Mouse (Mus musculus) ES-E14 (cell line): Measurements from ENCODE around the gene Dnajb14. TPM values are rescaled to one million over a fixed set of nuclear protein-coding genes. Genes with fewer than 3 reads are reported as not detected.
A peak's percentile ranks its signal among the peaks of the same experiment; 100 is the strongest.

Experiments
- DNase-seq: peaks from one replicate; pipeline ENCODE4 v3.0.0-alpha.2; 2013; ENCODE audit warnings: low read depth, low spot score
- H3K27ac ChIP-seq: 2 replicates; pipeline ENCODE4 v1.5.1; 2012; ENCODE audit warnings: low read depth, mild to moderate bottlenecking, low read length, moderate library complexity, mixed read lengths; ENCODE audit not compliant: poor library complexity, insufficient read depth, severe bottlenecking
- H3K36me3 ChIP-seq: 2 replicates; pipeline ENCODE4 v1.6.1; 2012; ENCODE audit warnings: mild to moderate bottlenecking, low read length, moderate library complexity, mixed read lengths; ENCODE audit not compliant: control insufficient read depth, poor library complexity, insufficient read depth, severe bottlenecking
- H3K4me1 ChIP-seq, 2 experiments: fragments of 150-350 bp in 1 of 2; sonication (generic) in 1 of 2; 2 replicates each; pipeline ENCODE4 v1.6.1; 2012; ENCODE audit warnings: low read length in 2 of 2, mild to moderate bottlenecking in 1 of 2, mixed read lengths in 1 of 2; ENCODE audit not compliant: control insufficient read depth in 2 of 2, insufficient read depth in 2 of 2, poor library complexity in 1 of 2
- H3K4me3 ChIP-seq, 2 experiments: fragments of 150-350 bp in 1 of 2; sonication (generic) in 1 of 2; 2 replicates each; pipeline ENCODE4 v1.5.1; 2012; ENCODE audit warnings: low read length in 2 of 2, low read depth in 1 of 2, mild to moderate bottlenecking in 1 of 2, mixed read lengths in 1 of 2; ENCODE audit not compliant: insufficient read depth in 1 of 2, poor library complexity in 1 of 2, severe bottlenecking in 1 of 2
- H3K9ac ChIP-seq: 2 replicates; pipeline ENCODE4 v1.6.1; 2012; ENCODE audit warnings: low read depth, mild to moderate bottlenecking, low read length, mixed read lengths; ENCODE audit not compliant: poor library complexity, insufficient read depth, severe bottlenecking
- H3K9me3 ChIP-seq: fragments of 150-350 bp; sonication (generic); 2 replicates; pipeline ENCODE4 v1.6.1; 2012; ENCODE audit warnings: low read depth, mild to moderate bottlenecking, low read length; ENCODE audit not compliant: control insufficient read depth, insufficient read depth
- CHD2 ChIP-seq: IDR thresholded peaks from 2 replicates; pipeline ENCODE4 v1.6.1; 2014; ENCODE audit warnings: mild to moderate bottlenecking, low read depth, low read length, inconsistent platforms
- HCFC1 ChIP-seq: IDR thresholded peaks from 2 replicates; pipeline ENCODE4 v1.6.1; 2012; ENCODE audit warnings: low read length, inconsistent platforms, borderline replicate concordance; ENCODE audit not compliant: insufficient read depth
- MAFK ChIP-seq: IDR thresholded peaks from 2 replicates; pipeline ENCODE4 v1.6.1; 2014; ENCODE audit warnings: mild to moderate bottlenecking, low read depth, low read length, inconsistent platforms; ENCODE audit not compliant: insufficient read depth
- ZC3H11A ChIP-seq: IDR thresholded peaks from 2 replicates; pipeline ENCODE4 v1.6.1; 2012; ENCODE audit warnings: low read depth, mild to moderate bottlenecking, inconsistent platforms, low read length, borderline replicate concordance
- ZNF384 ChIP-seq: IDR thresholded peaks from 2 replicates; pipeline ENCODE4 v1.6.1; 2012; ENCODE audit warnings: low read depth, low read length, inconsistent platforms
- in situ Hi-C, 2 experiments: fragments of 600-800 bp; cut with MboI; formaldehyde crosslinking; loops; one replicate each; pipeline ENCODE4 v1.15.1; 2025; ENCODE audit warnings: low sequenced_read_pairs in 2 of 2, inconsistent platforms in 1 of 2; ENCODE audit not compliant: unreplicated experiment in 2 of 2
- total RNA-seq: library from RNA; depleted of rRNA; stranded (reverse); fragments of 300-350 nt; gene quantifications from 2 replicates; pipeline ENCODE4 v1.2.3, GENCODE M21; 2012

The Dnajb14 gene
- total RNA-seq, 1 experiment, result 5.1 TPM

DNA sequence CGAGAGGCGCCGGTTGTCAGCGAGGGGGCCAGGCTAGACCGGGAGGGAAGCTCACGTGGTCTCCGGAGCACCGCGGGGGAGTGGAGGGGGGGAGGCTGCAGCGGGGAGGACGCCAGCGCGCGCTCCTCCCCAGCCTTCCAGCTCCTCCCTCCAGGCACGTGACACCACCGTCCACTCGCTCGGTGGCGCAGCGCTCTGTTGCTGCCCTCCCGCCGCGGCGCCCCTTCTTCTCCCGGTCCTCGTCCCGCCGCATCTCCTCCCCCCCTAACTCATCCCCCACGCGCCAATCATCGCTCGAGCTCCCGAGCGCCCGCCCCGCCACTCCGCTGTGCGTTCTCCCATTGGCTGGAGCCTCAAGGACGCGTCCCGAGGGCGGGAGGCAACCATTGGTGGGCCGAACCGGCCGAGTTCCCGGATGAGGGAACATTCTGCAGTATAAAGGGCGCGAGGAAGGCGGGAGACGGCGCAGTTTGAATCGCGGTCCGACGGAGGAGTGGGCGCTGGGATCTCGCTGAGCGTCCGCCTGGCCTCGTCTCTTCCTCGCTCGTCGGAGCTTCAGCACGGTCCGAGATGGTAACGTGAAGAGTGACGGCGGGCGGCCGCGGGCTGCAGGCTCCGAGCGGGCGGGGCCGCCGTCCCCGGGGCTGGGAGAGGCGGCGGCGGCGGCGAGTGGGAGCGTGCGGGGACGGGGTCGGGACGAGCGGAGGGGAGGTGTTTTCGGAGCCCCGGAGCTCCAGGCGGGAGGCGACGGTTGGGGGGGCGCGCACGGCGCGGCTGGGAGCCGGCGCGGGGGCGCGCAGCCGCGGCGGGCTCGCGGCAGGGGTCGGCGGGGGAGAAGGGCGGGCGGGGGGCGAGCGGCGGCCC is 3.1 kb upstream of the Dnajb14 start, which contains the start of gene H2afz:
TSS of gene H2afz (plus strand) at position 364 of the 864 bp plus-strand sequence.
- TF ChIP-seq HCFC1 (0 out of 2 replicates have a peak, but pooled peaks have one; percentile 46), CHD2 (0 out of 2 replicates have a peak, but pooled peaks have one; percentile 32), ZNF384 (no peak), MAFK (no peak), ZC3H11A (no peak)
- in situ Hi-C loops, result no loop called here
- peak; percentile 97 for DNase-seq
- Histone ChIP-seq H3K4me1 (peaks cover 0 to 2% of the 10 kb centered on the region in 2 experiments; a peak in 1 of 4 replicates), H3K9ac (peak within 1 kb of the TSS; percentile 98), H3K27ac (peak within 1 kb of the TSS; percentile 99), H3K36me3 (peaks cover 7% of the 10 kb centered on the region), H3K9me3 (no peaks in the 10 kb centered on the region), H3K4me3 (peak within 1 kb of the TSS; percentile 96 to 97)

DNA sequence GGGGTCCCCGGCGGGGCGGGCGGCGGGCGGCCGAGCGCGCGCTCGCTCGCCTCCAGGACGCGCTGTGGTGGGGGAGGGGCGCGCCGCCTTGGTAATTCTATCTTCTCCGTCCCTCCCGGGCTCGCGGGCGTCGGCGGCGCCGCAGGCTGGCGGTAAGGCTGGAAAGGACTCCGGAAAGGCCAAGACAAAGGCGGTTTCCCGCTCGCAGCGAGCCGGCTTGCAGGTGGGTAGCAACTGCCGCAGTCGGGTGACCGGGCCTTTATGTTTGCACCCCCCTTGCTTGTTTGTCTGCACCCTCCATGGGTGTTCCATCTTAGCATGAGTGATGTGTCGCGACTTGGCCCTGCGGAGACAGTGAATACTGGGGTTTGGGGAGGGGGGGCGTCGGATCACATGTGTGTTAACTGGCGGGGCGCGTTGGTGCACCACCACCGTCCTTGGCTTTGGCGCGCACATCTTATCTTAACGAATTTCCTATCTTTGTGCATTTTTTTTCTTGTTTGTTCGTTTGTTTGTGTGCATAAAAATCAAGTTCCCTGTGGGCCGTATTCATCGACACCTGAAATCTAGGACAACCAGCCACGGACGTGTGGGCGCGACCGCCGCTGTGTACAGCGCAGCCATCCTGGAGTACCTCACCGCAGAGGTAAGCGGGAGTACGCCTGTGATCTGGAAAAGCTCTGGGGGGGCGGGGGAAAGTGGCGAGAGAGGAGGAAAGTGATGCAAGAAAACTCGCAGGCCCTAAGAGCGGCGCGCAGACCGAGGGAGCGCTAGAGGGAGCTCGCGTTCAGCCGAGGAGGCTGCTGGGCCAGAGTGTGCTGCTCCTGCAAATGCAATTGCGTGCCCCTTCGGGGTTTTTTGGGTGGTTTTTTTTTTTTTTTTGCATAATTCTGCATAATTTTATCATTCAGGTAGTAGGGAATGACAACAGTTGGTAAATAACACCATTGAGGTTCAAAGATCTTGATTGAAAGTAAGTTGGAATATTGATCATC is 2.2 kb upstream of the Dnajb14 start:
- Histone ChIP-seq H3K4me1 (peaks cover 0 to 2% of the 10 kb centered on the region in 2 experiments; a peak in 1 of 4 replicates), H3K9me3 (no peaks in the 10 kb centered on the region), H3K36me3 (peaks cover 7% of the 10 kb centered on the region), H3K4me3 (peak overlapping the region; percentile 96 to 97), H3K9ac (peak overlapping the region; percentile 98), H3K27ac (peak overlapping the region; percentile 99)
- TF ChIP-seq ZNF384, result peak; percentile 70
- TF ChIP-seq MAFK, result no peak
- in situ Hi-C loops, result no loop called here
- peak; percentile 76 for DNase-seq

GRCm38 (mm10) chr3:137867133-137867436 is 390 bp upstream of the Dnajb14 start:
- peak; percentile 54 for DNase-seq
- peak overlapping the region; percentile 33 to 98 for H3K4me3 ChIP-seq
- H3K4me1 ChIP-seq, result peaks cover 0 to 2% of the 10 kb centered on the region in 2 experiments; a peak in 1 of 4 replicates
- H3K9me3 ChIP-seq, result no peaks in the 10 kb centered on the region
- H3K27ac ChIP-seq, result peak overlapping the region; percentile 95
- TF ChIP-seq MAFK (no peak), CHD2 (0 out of 2 replicates have a peak, but pooled peaks have one; percentile 48), HCFC1 (no peak)
- peak overlapping the region; percentile 98 for H3K9ac ChIP-seq
- in situ Hi-C loops, result no loop called here
- peaks cover 7% of the 10 kb centered on the region for H3K36me3 ChIP-seq

DNA sequence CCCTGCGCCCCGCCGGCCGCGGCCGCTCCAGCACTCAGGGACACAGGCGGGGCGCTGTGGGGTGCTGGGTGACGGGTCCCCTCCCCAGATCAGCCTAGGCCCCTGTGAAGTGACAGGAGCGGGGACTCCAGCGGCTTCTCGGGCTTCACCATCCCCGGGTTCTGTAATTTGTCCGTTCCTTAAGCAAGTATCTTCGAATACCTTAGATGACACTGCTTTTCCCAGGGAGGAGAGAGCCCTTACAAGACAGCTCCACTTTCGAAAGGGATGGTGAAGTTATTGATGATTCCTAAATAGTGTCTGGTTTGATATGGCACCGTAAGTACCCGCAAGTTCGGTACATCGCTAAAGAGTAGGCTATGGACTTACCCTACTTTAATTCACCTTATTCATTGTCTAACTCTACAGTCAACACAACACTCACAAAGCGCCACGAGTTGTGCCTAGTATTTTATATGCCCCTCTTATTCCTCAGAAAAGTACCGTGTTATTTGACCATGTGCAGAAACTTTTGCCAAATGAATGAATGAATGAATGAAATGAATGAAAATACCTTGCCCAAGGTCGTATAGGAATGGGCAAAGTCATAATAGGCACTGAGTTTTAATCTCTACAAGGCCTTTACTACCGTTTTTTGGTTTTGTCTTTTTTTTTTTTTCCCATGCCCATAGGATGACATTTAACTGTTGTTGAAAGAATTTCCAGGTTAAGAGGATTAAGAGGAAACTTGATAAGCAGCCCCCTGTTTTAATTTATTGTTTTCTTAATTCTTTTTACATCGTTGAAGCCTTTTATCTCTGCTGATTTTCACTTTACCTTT is 829 bp downstream of the Dnajb14 start:
- peak overlapping the region; percentile 64 to 98 for H3K4me3 ChIP-seq
- peak overlapping the region; percentile 95; the same call in 1 of the 2 replicates for H3K27ac ChIP-seq
- no peaks in the 10 kb centered on the region for H3K4me1 ChIP-seq
- DNase-seq, result no peak
- peaks cover 7% of the 10 kb centered on the region for H3K36me3 ChIP-seq
- peak overlapping the region; percentile 98 for H3K9ac ChIP-seq
- no peak for TF ChIP-seq ZNF384
- TF ChIP-seq ZC3H11A, result no peak
- no peak for TF ChIP-seq MAFK
- TF ChIP-seq CHD2, result no peak
- TF ChIP-seq HCFC1, result no peak
- no peaks in the 10 kb centered on the region for H3K9me3 ChIP-seq
- in situ Hi-C loops, result no loop called here
